Mouse (Mus musculus) olfactory bulb, adult 2 months (tissue): ENCODE measurements around the gene Rdm1. TPM values are rescaled to one million over a fixed set of nuclear protein-coding genes. Genes with fewer than 3 reads are reported as not detected.
A peak's percentile ranks its signal among the peaks of the same experiment; 100 is the strongest.

ENCODE experiments used
- H3K27ac ChIP-seq: fragments of 200-500 bp; 2 replicates; pipeline ENCODE4 v1.5.1; 2012; ENCODE audit warnings: low read depth, low read length; ENCODE audit not compliant: insufficient read depth
- H3K4me1 ChIP-seq: fragments of 200-500 bp; 2 replicates; pipeline ENCODE4 v1.6.1; 2012; ENCODE audit warnings: low read length; ENCODE audit not compliant: control insufficient read depth, insufficient read depth
- H3K4me3 ChIP-seq: fragments of 200-500 bp; 2 replicates; pipeline ENCODE4 v1.5.1; 2012; ENCODE audit warnings: mild to moderate bottlenecking, low read depth, low read length, moderate library complexity; ENCODE audit not compliant: insufficient read depth
- CTCF ChIP-seq: fragments of 200-500 bp; IDR thresholded peaks from 2 replicates; pipeline ENCODE4 v1.5.1; 2012; ENCODE audit warnings: low read depth, mild to moderate bottlenecking, low read length, moderate library complexity; ENCODE audit not compliant: insufficient read depth
- POLR2A ChIP-seq: fragments of 200-500 bp; IDR thresholded peaks from 2 replicates; pipeline ENCODE4 v1.6.1; 2012; ENCODE audit warnings: mild to moderate bottlenecking, low read depth, low read length, moderate library complexity; ENCODE audit not compliant: insufficient read depth
- WGBS: fragments of 180-500 bp; shearing (Covaris S2); methylation state at CpG from one replicate; pipeline ENCODE4 v1.1.7; 2018; 5-methylcytosine and 5-hydroxymethylcytosine counted together
- polyA plus RNA-seq: library from polyadenylated mRNA; stranded (reverse); fragments of >200 nt; gene quantifications from 2 replicates; pipeline ENCODE4 v1.2.4, GENCODE M21; 2012; ENCODE audit warnings: low replicate concordance; ENCODE audit not compliant: missing spikeins, insufficient read depth, insufficient read length

The Rdm1 gene
- polyA plus RNA-seq, 1 experiment, result not detected

DNA sequence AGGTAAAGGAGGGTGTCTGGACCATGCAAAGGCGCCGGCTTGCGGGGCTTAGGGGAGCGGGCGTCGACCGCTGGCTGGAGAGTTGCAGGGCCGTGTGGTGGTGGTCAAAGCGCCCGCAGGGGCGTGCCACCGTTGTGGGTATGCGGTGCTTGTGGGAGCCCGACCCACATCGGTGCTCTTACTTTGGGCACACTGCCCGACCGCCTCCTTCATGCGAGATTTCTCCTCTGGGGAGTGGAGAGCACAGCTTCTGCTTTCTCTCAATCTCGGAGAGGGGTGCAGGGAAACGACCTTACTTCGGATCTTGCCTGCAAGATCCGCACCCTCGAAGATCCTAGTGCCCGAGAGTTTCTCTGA, 38.6 kb downstream of the Rdm1 start:
- under 1% methylated on average over 24 of the region's 24 CpGs for WGBS
- no peak for TF ChIP-seq CTCF
- Histone ChIP-seq H3K27ac (peak overlapping the region; percentile 75), H3K4me3 (peak overlapping the region; percentile 62), H3K4me1 (peaks cover 25% of the 10 kb centered on the region)

DNA sequence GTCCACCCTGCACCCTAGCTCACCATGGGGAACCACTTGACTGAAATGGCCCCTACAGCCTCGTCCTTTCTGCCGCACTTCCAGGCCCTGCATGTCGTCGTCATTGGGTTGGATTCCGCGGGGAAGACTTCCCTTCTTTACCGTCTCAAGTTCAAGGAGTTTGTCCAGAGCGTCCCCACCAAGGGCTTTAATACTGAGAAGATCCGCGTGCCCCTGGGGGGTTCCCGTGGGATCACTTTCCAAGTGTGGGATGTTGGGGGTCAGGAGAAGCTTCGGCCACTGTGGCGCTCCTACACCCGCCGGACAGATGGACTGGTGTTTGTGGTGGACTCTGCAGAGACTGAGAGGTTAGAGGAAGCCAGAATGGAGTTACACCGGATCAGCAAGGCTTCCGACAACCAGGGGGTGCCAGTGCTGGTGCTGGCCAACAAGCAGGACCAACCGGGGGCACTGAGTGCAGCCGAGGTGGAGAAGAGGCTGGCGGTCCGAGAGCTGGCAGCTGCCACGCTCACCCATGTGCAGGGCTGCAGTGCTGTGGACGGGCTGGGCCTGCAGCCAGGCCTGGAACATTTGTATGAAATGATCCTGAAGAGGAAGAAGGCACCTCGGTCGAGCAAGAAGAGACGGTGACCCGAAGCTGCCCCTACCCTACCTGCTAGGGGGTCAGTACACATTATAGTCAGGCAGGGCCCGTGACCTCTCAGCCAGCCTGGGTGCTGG, 39.8 kb downstream of the Rdm1 start:
- 36% methylated on average over 28 of the region's 28 CpGs for WGBS
- Histone ChIP-seq H3K4me3 (peak overlapping the region; percentile 73), H3K27ac (peak overlapping the region; percentile 97), H3K4me1 (peaks cover 25% of the 10 kb centered on the region)
- no peak for TF ChIP-seq CTCF
- TF ChIP-seq POLR2A, result no peak

DNA sequence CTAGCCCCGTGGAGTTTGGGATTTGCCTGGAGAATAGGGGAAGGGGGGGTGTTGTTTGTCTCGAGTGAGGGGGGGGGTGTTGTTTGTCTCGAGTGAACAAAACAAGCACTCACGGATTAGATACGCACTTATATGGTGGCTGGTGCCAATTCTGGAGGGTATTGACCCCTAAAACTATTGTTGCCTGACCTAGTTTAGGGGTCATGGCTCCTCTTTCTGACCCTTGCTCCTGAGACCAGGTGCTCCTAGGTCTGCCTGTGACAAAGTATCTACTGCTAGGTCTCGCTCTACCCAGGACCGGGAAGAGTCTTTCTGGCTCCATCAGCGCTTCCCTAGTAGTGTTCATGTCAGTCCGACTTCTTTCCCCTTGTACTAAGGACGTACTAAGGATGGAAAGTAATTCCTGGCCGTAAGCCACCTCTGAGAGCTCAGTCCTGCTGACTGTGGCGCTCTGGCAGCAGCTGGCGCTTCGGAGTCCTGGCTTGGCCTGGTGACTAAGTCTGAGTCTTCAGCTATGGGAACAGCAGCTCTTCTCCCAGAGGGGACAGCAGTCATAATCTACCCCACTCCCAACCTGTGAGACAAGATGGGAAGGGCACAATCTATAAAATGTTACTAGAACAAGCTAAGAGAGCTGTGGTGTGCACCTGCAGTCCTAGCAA, 41.0 kb downstream of the Rdm1 start:
- TF ChIP-seq CTCF (no peak), POLR2A (no peak)
- H3K4me3 ChIP-seq, result peak overlapping the region; percentile 73
- 19% methylated on average over 14 of the region's 14 CpGs for WGBS
- H3K4me1 ChIP-seq, result peaks cover 27% of the 10 kb centered on the region
- H3K27ac ChIP-seq, result peak overlapping the region; percentile 97

DNA sequence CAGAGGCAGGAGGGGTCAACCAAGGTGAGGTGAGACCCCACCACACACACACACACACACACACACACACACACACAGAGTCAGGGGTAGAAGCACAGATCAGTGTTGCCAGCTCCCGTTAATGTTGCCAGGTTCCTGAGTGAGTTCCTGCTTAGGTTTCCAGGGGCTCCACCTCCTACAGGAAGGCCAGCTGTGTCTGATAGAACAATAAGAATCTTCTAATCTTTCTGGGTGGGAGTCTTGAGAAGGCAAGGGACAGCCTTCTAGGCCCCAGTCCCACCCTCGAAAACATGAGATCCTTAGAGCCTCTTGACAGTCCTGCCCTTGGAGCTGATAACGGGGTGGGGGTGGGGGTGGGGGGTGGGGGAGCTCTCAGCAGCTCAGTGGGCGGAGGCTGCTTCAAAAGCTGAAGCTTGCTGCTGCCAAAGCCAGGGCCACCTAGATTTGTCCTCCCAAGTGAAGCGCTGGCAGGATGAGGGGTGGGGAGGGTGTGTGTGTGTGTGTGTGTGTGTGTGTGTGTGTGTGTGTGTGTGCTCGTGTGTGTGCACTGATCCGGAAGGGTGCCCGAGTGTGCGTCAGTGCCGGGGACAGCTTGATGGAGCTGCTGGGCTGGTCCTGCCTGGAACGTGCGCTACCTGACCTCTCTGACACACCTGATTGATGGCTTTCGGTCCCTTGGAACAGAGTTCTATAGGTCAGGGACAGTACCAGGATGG, 41.7 kb downstream of the Rdm1 start:
- TF ChIP-seq CTCF, result no peak
- no peak for TF ChIP-seq POLR2A
- peaks cover 32% of the 10 kb centered on the region for H3K4me1 ChIP-seq
- H3K27ac ChIP-seq, result peak overlapping the region; percentile 98
- WGBS, result 16% methylated on average over 13 of the region's 13 CpGs
- H3K4me3 ChIP-seq, result peak overlapping the region; percentile 73

DNA sequence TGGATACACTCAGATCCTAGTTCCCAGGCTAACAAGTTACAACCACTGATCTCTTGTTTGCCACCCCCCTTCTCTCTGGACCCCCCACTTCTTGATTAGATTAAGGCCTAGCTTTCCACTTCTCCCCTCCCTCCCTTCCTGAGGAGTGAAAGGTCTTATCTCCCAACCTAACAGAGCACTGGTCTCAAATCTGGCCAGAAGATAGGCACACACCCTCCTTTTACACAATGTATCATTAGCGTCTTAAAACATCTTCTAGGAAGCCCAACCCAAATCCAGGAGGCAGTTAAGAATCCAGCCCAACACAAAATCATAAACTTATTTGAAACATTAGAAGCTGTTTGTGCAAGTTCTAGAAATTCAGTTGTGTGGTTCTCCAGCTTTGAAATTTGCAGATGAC, 43.3 kb downstream of the Rdm1 start:
- TF ChIP-seq CTCF, result no peak
- TF ChIP-seq POLR2A, result no peak
- Histone ChIP-seq H3K4me3 (no peak overlapping the region), H3K27ac (no peak overlapping the region), H3K4me1 (peaks cover 32% of the 10 kb centered on the region)
- 79% methylated on average over 1 of the region's 1 CpGs for WGBS

DNA sequence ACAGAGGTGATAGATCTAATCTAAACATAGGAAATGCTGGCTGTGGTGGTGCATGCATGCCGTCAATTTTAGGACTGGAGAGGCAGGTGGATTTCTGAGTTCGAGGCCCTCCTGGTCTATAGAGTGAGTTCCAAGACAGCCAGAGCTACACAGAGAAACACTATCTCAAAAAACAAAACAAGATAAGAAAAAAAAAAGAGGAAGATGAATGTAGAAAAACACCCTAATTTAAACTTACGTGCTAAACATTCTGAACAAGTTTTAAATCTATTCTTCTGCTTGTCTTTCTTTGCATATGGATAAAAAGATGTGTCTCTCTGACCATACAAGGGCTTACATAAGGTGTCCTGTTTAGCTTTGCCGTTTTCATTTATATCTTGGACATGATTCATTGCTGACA, 44.3 kb downstream of the Rdm1 start:
- H3K27ac ChIP-seq, result no peak overlapping the region
- WGBS, result 89% methylated on average over 4 of the region's 4 CpGs
- TF ChIP-seq CTCF (no peak), POLR2A (no peak)

DNA sequence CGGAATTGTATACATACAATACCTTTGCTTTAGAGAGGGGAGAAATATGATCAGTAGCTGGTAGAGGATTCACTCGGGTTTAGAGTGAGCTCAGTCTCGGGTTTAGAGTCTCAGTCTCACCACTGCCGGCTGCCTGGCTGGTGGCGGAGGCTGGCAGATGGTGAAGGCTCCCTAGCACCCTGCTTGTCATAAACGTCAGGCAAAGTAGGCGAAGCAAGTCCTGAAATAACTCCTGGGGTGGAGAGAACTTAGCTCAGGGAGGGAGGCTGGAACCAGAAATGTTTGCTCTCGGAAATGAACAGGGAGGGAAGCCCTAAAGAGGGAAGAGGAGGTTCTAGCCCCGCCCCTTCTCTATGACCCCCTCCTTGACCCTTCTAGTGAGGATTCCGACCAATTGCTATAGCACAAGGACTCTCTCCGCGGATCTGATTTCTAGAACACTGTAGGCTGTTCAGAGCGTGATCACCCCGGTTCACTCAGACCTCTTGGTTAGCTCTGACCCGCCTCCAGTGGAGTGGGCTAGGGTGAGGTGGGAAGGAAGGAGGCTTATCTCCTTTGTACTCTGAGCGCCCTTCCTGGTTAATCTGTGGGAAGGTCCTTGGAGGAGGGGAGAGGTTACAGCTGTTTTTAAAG, 46.1 kb downstream of the Rdm1 start:
- Histone ChIP-seq H3K4me1 (peaks cover 23% of the 10 kb centered on the region), H3K4me3 (no peak overlapping the region), H3K27ac (peak overlapping the region; percentile 41; the same call in 1 of the 2 replicates)
- 48% methylated on average over 16 of the region's 16 CpGs for WGBS
- TF ChIP-seq CTCF (no peak), POLR2A (no peak)

More for the DNA sequence above, 44.3 kb downstream of the Rdm1 start:
- Histone ChIP-seq H3K4me3 (no peak overlapping the region), H3K4me1 (peaks cover 32% of the 10 kb centered on the region)

DNA sequence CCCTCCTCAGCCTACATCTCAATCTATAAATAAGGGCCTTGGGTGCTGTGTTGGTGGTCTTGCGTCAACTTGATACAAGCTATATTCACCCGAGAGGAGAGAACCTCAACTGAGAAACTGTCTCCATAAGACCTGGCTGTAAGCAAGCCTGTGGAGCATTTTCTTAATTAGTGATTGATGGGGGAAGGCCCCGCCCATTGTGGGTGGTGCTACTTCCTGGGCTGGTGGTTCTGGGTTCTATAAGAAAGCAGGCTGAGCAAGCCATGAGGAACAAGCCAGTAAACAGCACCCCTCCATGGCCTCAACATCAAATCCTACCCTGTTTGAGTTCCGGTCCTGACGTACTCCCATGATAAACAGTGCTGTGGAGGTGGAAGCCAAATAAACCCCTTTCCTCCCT, 47.1 kb downstream of the Rdm1 start:
- Histone ChIP-seq H3K4me1 (peaks cover 15% of the 10 kb centered on the region), H3K27ac (no peak overlapping the region), H3K4me3 (no peak overlapping the region)
- no peak for TF ChIP-seq CTCF
- TF ChIP-seq POLR2A, result no peak
- WGBS, result 91% methylated on average over 5 of the region's 5 CpGs
